Mouse (Mus musculus): Measurements from ENCODE around the gene Fat3. TPM values are rescaled to one million over a fixed set of nuclear protein-coding genes. Genes with fewer than 3 reads are reported as not detected.

The Fat3 gene
- total RNA-seq, 1 experiment from 2014 or later = not detected

DNA sequence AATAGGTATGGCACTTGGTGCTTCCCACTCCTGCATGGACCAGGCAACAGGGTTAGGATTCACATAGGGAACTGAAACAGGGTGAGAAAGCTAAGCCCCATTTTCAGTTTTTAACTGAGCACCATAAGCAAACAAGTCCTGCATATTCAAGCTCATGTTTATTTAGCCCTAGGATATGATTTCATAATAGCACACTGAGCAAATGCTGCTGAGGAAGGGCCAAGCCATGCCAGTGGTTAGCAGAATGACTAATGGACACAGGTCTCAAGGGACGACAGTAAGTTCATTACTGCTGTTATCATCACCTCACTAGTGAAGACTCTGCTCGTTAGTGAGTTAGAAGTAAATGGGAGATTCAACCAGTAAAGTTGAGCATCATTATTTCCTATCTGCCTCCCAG, 333.0 kb downstream of the Fat3 start:
- ATAC-seq (replicated peaks; ENCODE audit: low read depth, poor library complexity, severe bottlenecking) = no peak

- no peak for ATAC-seq (replicated peaks; ENCODE audit: low read depth, poor library complexity, severe bottlenecking)
Observed at GRCm38 (mm10) chr9:16159366-16159765, 341.7 kb downstream of the Fat3 start.

GRCm38 (mm10) chr9:16153580-16153930, 347.5 kb downstream of the Fat3 start:
- no peak for ATAC-seq (replicated peaks; ENCODE audit: low read depth, poor library complexity, severe bottlenecking)

- no peak for ATAC-seq (replicated peaks; ENCODE audit: low read depth, poor library complexity, severe bottlenecking)
Observed at GRCm38 (mm10) chr9:16152756-16153579, 348.1 kb downstream of the Fat3 start.

DNA sequence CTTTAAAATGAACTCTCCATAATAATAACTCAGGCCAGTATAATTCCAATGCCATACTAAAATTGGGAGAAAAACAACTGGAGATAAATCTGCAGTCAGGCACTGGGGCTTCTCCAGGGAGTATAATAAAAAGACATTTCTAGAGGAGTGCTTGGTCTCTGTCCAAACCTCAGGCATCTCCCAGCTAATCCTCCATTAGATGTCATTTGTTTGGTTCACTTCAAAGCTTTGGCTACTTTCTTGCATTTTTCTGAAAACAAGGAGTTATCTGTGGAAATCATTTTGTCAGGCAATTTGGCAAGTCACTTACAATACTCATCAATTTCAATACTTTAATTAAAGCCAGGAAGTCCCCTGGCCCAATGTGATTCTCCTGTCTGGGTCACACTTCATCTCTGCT, 351.0 kb downstream of the Fat3 start:
- no peak for ATAC-seq (replicated peaks; ENCODE audit: low read depth, poor library complexity, severe bottlenecking)

DNA sequence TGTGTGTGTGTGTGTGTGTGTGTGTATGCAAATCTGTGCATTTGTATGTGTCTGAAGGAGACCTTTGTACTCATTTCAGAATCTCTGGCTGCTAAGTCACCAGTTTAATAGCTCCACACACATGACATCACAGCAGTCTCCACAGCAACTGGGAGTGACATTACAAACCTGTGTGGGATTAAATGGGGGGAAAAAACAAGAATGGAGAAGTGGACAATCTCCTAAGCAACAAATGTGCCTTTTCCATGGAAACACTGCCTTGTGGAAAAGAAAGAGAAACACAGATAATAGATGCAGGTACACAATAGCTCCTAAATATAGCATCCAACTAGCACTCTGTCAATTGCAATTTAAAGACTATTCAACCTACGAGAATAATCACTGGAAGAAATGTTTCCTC, 353.4 kb downstream of the Fat3 start:
- no peak for ATAC-seq (replicated peaks; ENCODE audit: low read depth, poor library complexity, severe bottlenecking)

DNA sequence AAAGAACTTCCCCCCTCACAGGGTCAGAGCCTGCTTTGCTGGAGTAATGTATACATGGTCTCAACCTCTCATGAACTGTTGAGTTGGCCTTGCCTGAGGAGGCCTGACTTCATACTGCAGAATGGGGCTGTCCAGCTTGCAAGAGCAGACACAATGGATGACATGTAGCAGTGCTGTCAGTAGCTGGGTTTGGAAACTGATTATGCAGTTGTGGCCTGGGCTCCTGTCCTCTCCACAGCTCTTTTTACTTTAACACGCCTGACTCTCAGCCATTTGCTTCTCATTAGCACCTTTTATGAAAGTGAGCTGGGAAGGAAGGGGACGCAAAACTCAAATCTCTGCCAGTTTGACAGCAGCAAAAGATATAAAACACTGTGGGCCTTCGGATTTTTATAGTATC, 356.4 kb downstream of the Fat3 start:
- ATAC-seq (replicated peaks; ENCODE audit: low read depth, poor library complexity, severe bottlenecking) = no peak

DNA sequence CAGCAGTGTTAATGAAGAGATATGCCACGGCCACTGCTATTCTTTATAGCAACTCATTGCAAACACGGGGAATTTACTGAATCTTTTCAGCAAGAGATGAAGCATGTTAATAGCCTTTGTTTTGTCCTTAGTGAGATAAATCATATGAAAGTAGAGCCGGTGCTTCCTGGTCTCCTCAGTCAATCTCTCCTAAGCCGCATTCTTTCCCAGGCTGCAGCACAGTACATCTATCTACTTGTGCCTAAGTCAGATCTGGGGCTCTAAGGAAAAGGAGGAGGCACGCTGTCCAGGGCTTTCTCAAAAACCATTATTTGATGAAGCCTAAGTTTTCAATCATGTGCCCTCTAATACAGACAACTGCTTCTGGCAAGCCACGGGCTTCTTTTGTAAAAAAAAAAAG, 361.8 kb downstream of the Fat3 start:
- ATAC-seq (replicated peaks; ENCODE audit: low read depth, poor library complexity, severe bottlenecking) = no peak

GRCm38 (mm10) chr9:16133098-16133497, 368.0 kb downstream of the Fat3 start:
- ATAC-seq (replicated peaks; ENCODE audit: low read depth, poor library complexity, severe bottlenecking) = no peak

DNA sequence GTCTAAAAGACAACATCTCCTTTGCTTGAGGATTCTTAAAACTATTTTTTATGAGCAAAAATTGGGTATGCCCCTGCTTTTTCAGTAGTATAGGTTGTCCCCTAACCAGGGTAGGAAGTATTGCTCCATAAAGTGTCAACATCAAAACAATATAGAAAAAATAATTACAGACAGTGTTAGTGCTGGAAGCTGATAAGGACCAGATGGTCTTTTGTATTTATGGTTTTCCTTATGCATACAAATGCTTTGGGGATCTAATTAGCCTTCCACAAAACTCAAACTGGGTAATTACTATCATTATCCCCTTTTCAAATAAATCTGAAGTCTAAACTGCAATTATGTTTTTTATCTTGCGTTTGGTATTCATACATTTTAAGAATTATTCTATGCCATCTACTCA, 368.5 kb downstream of the Fat3 start:
- no peak for ATAC-seq (replicated peaks; ENCODE audit: low read depth, poor library complexity, severe bottlenecking)

DNA sequence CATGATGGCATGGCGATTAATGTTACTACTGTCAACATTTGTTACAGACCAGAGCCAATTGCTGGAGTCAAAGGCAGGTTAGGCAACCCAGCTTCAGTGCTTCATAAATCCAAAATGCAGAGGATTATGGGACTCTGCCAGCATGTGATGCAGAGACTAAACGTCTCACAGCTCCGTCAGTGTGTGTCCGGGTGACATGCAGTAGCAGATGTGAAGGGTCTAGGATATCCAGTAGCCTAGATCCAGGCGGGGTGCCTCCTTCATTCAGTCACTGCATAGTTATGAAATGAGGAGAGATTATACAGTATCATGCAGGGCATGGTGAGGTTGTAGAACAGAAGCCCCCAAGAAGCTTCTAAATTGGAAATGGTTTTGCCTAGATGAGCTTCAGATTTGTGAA, 379.3 kb downstream of the Fat3 start:
- no peak for ATAC-seq (replicated peaks; ENCODE audit: low read depth, poor library complexity, severe bottlenecking)

- ATAC-seq (replicated peaks; ENCODE audit: low read depth, poor library complexity, severe bottlenecking) = 0 out of 2 replicates have a peak, but pooled peaks have one; percentile 22
Observed at GRCm38 (mm10) chr9:16114821-16115485, 386.1 kb downstream of the Fat3 start.

- ATAC-seq (replicated peaks; ENCODE audit: low read depth, poor library complexity, severe bottlenecking) = peak; percentile 56
Observed at GRCm38 (mm10) chr9:16113936-16114642, 387.0 kb downstream of the Fat3 start.

DNA sequence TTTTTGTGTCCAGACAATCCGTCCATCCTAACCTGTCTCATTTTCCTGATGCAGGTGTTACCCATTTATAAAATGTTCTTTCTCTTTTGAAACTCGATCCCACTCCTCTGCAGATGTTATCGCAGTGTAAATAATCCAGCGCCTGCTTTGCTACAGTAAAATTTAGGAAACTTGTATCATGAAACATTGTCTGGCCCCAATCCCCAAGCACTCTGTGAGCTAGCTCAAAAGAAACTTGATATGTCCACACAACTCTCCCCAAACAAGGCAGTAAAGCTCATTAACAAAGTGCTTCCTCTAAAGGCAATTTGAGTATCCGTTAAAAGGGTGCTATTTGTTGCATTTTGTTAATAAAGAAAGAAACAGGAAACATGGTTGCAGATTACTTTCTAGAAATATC, 393.2 kb downstream of the Fat3 start:
- no peak for ATAC-seq (replicated peaks; ENCODE audit: low read depth, poor library complexity, severe bottlenecking)

DNA sequence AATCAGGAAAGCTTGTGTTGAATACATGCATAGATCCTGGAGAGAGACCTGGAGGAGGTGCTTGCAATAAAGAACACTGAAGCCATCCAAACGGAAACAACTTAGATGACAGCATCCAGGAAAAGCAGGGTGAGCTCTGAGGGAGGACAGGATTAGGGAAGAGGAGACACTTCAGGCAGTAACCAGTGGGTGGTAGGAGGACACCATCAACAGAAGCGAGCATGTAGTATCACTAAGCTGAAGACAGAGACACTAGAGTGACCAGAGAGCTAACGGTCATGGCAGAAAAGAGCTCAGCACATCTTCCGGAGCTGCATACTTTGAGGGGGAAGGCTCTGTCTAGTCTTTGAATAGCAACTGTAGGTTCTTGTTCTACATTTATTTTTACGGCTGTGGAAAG, 393.7 kb downstream of the Fat3 start:
- ATAC-seq (replicated peaks; ENCODE audit: low read depth, poor library complexity, severe bottlenecking) = no peak

DNA sequence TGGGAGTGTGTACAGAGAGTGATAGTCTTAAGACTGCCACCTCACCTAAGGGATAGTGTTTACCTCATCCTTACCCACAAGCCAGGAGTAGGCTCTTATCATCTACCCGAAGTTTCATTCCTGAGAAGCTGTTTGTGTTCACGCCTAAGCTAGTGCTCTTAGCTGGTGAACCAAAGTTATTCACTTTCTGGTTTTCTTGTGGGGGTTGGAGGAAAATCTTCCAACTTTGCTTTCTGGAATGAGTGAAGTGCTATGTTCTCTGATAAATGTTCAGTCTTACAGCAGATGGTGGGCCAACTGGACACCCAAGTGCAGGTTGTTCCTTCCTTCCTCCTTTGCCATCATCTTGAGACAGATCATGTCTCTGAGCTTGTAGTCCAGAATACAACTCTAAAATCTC, 402.5 kb downstream of the Fat3 start:
- ATAC-seq (replicated peaks; ENCODE audit: low read depth, poor library complexity, severe bottlenecking) = no peak

DNA sequence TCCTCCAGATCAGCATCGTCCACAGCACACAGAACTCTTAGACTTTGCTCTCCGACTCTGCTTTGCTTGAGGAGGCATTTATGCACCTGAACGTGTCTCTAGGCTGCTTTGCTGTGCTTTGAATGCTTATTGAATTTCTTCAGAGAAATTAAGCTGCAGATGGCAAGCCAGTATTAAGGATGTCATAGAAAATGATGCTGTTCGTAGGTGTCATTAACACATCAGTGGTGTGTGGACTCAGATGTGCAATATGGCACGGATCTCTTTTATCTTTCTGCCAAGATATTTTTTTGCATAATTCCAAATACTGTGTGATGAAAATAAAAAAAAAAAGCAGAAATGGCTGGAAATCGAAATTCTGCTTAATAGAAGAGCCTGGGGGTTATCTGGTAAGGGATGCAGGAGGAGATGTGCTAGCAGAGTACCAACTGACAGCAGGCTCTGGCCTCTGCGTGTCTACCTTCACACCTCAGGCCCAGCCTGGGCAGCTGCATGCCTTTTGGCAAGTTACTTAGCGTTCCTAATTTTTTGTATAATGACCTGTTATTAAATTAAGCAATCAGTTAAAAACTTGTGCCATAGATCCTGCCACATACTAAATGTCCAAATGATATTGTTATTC, 407.9 kb downstream of the Fat3 start:
- ATAC-seq (replicated peaks; ENCODE audit: low read depth, poor library complexity, severe bottlenecking) = no peak

DNA sequence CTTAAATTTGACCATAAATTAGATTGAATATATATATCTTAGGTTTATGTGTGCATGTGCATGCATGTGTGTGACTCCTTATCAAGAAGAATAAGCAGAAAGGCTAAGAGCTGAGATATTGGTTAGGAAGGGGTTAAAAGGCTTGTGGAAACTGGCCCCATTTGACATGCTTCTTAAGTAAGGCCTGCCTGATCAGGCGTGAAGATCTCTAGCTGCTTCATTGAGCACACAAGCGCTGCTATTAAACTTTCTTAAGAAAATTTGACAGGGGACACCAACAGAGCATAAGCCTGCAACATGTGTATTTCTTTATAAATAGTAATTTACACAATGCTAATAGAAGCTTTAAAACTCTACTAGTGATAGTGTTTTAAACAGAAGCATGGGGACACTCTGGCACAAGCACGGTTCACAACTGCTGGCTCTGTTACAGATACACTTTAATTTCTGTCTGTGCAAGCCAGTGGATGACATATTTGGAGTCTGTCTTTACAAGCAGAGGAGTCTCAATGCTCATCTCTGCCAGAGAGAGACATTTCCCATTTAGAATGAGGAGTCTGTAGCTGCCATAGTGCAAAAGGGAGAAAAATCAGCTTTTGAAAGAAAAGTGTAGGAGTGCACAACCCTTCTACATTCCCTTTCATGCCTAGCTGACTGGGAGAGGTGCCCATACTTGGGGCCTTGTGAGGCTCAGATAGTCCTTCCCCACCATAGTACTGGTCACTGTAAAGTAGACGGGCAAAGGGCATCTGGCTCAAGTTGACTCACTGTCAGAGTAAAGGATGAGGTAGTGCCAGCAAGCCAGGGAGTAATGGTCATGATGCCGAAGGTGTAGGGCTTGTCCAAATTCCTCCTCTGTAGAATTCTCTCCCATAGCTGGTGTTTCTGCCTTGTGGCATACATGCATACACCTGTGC, 408.8 kb downstream of the Fat3 start:
- no peak for ATAC-seq (replicated peaks; ENCODE audit: low read depth, poor library complexity, severe bottlenecking)

DNA sequence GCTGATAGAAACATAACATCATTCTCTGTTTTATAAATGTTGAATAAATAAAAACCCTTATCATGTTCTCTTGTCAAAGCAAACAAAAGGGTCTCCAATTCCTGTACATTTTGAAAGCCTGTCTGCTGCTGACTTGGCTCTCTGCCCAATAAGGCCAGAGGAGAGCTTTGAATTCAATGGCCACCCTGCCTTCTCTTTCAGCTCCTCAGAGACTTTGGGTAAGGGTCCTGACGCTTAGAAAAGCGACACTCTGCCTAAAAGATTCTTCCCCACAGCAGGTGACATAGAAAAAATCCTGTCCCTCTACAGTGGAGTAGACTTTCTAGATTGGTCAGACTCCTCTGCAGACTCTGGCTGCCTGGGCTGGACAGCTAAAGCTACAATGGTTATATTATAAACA, 421.8 kb downstream of the Fat3 start:
- ATAC-seq (replicated peaks; ENCODE audit: low read depth, poor library complexity, severe bottlenecking) = no peak

DNA sequence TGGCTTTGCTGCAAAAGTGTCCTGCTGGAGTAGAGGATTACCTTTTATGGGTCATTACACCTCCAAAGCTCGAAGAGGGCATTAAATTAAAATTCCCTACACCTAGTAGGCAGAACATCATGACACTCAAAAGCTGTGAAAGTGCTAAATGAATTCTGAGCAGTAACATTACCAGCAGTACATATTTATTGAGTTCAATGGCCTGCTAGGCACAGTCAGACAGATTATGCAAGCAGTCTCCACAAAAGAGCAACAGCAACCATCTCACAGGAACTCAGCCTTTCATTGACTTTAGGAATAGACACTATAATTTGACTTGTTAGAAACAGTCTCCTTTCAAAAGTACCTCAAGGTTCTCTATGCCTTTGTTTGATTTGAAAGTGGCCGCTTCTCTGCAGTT, 426.4 kb downstream of the Fat3 start:
- no peak for ATAC-seq (replicated peaks; ENCODE audit: low read depth, poor library complexity, severe bottlenecking)

Measured in common myeloid progenitor, adult 5-6 weeks (primary cell).